Mouse (Mus musculus): ENCODE results near the gene Chrng. TPM values are rescaled to one million over a fixed set of nuclear protein-coding genes. Genes with fewer than 3 reads are reported as not detected.

The Chrng gene
- polyA plus RNA-seq, 1 experiment from 2014 or later, result 0.12 TPM

Other genes with a start within 250 kb of the Chrng start
- not detected in 2 replicates for gene Alppl2, start 114.7 kb upstream of the Chrng start, polyA plus RNA-seq (2015; fragmentation: Nextera tagmentation; extraction: Ambion mirVana)
- gene Alpi, start 103.1 kb upstream of the Chrng start, polyA plus RNA-seq (2015; fragmentation: Nextera tagmentation; extraction: Ambion mirVana), result 0.06 TPM in 1 of 2 replicates, not detected in the other
- gene Akp3, start 79.7 kb upstream of the Chrng start, polyA plus RNA-seq (2015; fragmentation: Nextera tagmentation; extraction: Ambion mirVana), result not detected in 2 replicates
- 0.36 and 1.2 TPM in 2 replicates for gene Ecel1, start 48.1 kb upstream of the Chrng start, polyA plus RNA-seq (2015; fragmentation: Nextera tagmentation; extraction: Ambion mirVana)
- gene Prss56, start 21.3 kb upstream of the Chrng start, polyA plus RNA-seq (2015; fragmentation: Nextera tagmentation; extraction: Ambion mirVana), result 0.21 TPM in 1 of 2 replicates, not detected in the other
- gene Chrnd, start 14.1 kb upstream of the Chrng start, polyA plus RNA-seq (2015; fragmentation: Nextera tagmentation; extraction: Ambion mirVana), result 0.06 and 0.24 TPM in 2 replicates
- 161 and 163 TPM in 2 replicates for gene Eif4e2, start 9.3 kb downstream of the Chrng start, polyA plus RNA-seq (2015; fragmentation: Nextera tagmentation; extraction: Ambion mirVana)
- 0.20 and 0.41 TPM in 2 replicates for gene Efhd1, start 59.7 kb downstream of the Chrng start, polyA plus RNA-seq (2015; fragmentation: Nextera tagmentation; extraction: Ambion mirVana)
- 45.3 and 50.6 TPM in 2 replicates for gene Gigyf2, start 122.3 kb downstream of the Chrng start, polyA plus RNA-seq (2015; fragmentation: Nextera tagmentation; extraction: Ambion mirVana)
- 6.0 and 6.1 TPM in 2 replicates for gene Kcnj13, start 190.1 kb downstream of the Chrng start, polyA plus RNA-seq (2015; fragmentation: Nextera tagmentation; extraction: Ambion mirVana)

Data from lung, embryonic 15.5 days (tissue).